18 mouse cellular contexts compared by ENCODE assay signal in the genomic region with DNA sequence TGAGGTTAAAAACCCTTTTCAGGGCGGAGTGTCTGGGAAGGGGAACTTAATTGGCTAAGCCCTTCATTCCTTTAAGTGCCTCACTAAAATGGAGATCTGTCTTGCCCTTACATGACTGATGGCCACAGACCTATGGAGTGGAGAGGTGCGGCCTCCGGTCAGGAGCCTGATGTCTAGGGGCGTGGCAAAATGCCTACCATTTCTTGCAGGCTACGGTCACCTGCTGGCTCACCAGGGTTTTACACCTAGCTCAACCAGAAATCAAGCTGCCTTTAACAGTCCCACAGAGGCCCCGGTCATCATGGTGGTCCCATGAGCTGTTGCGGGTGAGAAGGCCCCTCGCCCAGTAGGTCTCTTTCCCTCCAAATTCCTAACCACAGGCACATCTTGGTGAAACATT.
A peak's percentile ranks its signal among the peaks of the same experiment; 100 is the strongest.
DNase-seq lines count a peak whose midpoint lies in the region; TF ChIP-seq lines count a peak whose summit lies in the region.
"Had no signal": no experiment of that assay in that cellular context is flagged by ENCODE, and none has a peak within 500 bp of the region (broad histone marks: within the 10 kb centered on the region; RNA-seq: fewer than 3 reads in every experiment).

No protein-coding gene starts in this region.

- no peak overlapping the region for H3K4me2 ChIP-seq in CH12.LX (ENCODE audit: insufficient read depth, low read depth, poor library complexity, severe bottlenecking)
- H3K4me2 ChIP-seq: embryonic facial prominence, embryonic 15.5 days; midbrain, embryonic 15.5 days; neural tube, embryonic 12.5 days; stomach, embryonic 15.5 days had no signal

- no peaks in the 10 kb centered on the region for H3K79me2 ChIP-seq in CH12.LX (replicated peaks; ENCODE audit: control insufficient read depth, extremely low read depth, insufficient read depth, poor library complexity, severe bottlenecking)

- H3K4me3 ChIP-seq in CH12.LX (replicated peaks in 1 of 3; ENCODE audit: low read depth in 2 of 3, low read length in 2 of 3, poor library complexity in 1 of 3): no peak overlapping the region
- no peak overlapping the region for H3K4me3 ChIP-seq in ES-Bruce4 (ENCODE audit: low read depth, low read length)
- no peak overlapping the region for H3K4me3 ChIP-seq in small intestine, adult 2 months (ENCODE audit: low read depth, low read length)
- H3K4me3 ChIP-seq: embryonic facial prominence, embryonic 15.5 days; heart, embryonic 10.5 days; midbrain, embryonic 15.5 days; neural tube, embryonic 12.5 days; stomach, embryonic 15.5 days had no signal

- dilution Hi-C loops in CH12.LX (cut with MboI; ENCODE audit: extremely low pct_ligation_motif_present, extremely low pct_unique_long_range_greater_than_20kb, low sequenced_read_pairs): no loop called here

- peak in 1 of 2 experiments; percentile 60; a peak in 2 of 4 replicates for TF ChIP-seq CTCF in CH12.LX (conservative IDR thresholded peaks at IDR 0.05 in 1 of 2, IDR thresholded peaks at IDR 0.05 in 1 of 2; ENCODE audit: low read depth in 2 of 2, low read length in 2 of 2)
- TF ChIP-seq CTCF in ES-Bruce4 (IDR thresholded peaks at IDR 0.05; ENCODE audit: low read depth, low read length): peak; percentile 64
- TF ChIP-seq CTCF in small intestine, adult 2 months (IDR thresholded peaks at IDR 0.05; ENCODE audit: extremely low read depth, insufficient read length, insufficient replicate concordance, low read depth, low read length): peak; percentile 44; the same call in 1 of the 2 replicates

- DNase-seq in kidney, postnatal 4 days: peak; percentile 23 to 31
- DNase-seq in kidney, adult 18-20 months: no peak
- no peak for DNase-seq in CH12.LX (ENCODE audit: extremely low read depth)
- DNase-seq in adrenal gland, adult 18-20 months (ENCODE audit: low spot score in 2 of 2): no peak
- no peak for DNase-seq in lung, postnatal 14 days
- DNase-seq: adrenal gland, postnatal 14 days; cerebellum, adult 9-10 months; kidney, adult 11 months; layer of hippocampus, adult 9-11 months; thymus, adult 18-20 months; thymus, postnatal 4 days had no signal

- no peak for TF ChIP-seq EP300 in CH12.LX (IDR thresholded peaks at IDR 0.05; ENCODE audit: low read length)
- no peak for TF ChIP-seq EP300 in ES-Bruce4 (IDR thresholded peaks at IDR 0.05; ENCODE audit: insufficient read depth, low read depth, low read length)

- H3K9ac ChIP-seq in CH12.LX (ENCODE audit: insufficient read depth, low read depth) (no peak overlapping the region), ES-Bruce4 (ENCODE audit: low read depth, poor library complexity, severe bottlenecking) (no peak overlapping the region)
- H3K9ac ChIP-seq: embryonic facial prominence, embryonic 15.5 days; midbrain, embryonic 15.5 days; neural tube, embryonic 12.5 days; stomach, embryonic 15.5 days had no signal

- TF ChIP-seq RAD21 in CH12.LX (IDR thresholded peaks at IDR 0.05; ENCODE audit: low read depth, low read length): peak; percentile 56

- H3K9me3 ChIP-seq in CH12.LX (replicated peaks; ENCODE audit: low read length) (no peaks in the 10 kb centered on the region), ES-Bruce4 (replicated peaks; ENCODE audit: control insufficient read depth, insufficient read depth, low read length, poor library complexity, severe bottlenecking) (no peaks in the 10 kb centered on the region)
- H3K9me3 ChIP-seq: embryonic facial prominence, embryonic 15.5 days; heart, embryonic 10.5 days; midbrain, embryonic 15.5 days; neural tube, embryonic 12.5 days; stomach, embryonic 15.5 days had no signal

- H3K27ac ChIP-seq in CH12.LX (ENCODE audit: insufficient read depth, low read depth) (no peak overlapping the region), ES-Bruce4 (ENCODE audit: insufficient read depth, low read length) (no peak overlapping the region)
- H3K27ac ChIP-seq in small intestine, adult 2 months (ENCODE audit: insufficient read depth, low read depth, low read length): no peak overlapping the region
- H3K27ac ChIP-seq: embryonic facial prominence, embryonic 15.5 days; midbrain, embryonic 15.5 days; neural tube, embryonic 12.5 days; stomach, embryonic 15.5 days had no signal

- WGBS in small intestine, adult 2 months: 45% methylated on average over 8 of the region's 8 CpGs

- H3K27me3 ChIP-seq in CH12.LX (replicated peaks): peaks cover 43% of the 10 kb centered on the region
- H3K27me3 ChIP-seq in ES-Bruce4 (ENCODE audit: control insufficient read depth, insufficient read depth, low read length, poor library complexity, severe bottlenecking): no peaks in the 10 kb centered on the region
- no peaks in the 10 kb centered on the region for H3K27me3 ChIP-seq in small intestine, adult 2 months (ENCODE audit: control insufficient read depth, insufficient read depth, low read length)
- H3K27me3 ChIP-seq: embryonic facial prominence, embryonic 15.5 days; midbrain, embryonic 15.5 days; neural tube, embryonic 12.5 days; stomach, embryonic 15.5 days had no signal

- H3K36me3 ChIP-seq in CH12.LX (replicated peaks in 1 of 2; ENCODE audit: control insufficient read depth in 1 of 2, insufficient read depth in 1 of 2, low read length in 1 of 2) (no peaks in the 10 kb centered on the region), ES-Bruce4 (ENCODE audit: control insufficient read depth, insufficient read depth, low read length, poor library complexity, severe bottlenecking) (no peaks in the 10 kb centered on the region)
- H3K36me3 ChIP-seq in small intestine, adult 2 months (ENCODE audit: control insufficient read depth, insufficient read depth, low read length): no peaks in the 10 kb centered on the region
- H3K36me3 ChIP-seq: embryonic facial prominence, embryonic 15.5 days; heart, embryonic 10.5 days; midbrain, embryonic 15.5 days; neural tube, embryonic 12.5 days; stomach, embryonic 15.5 days had no signal

- peaks cover 0 to 2% of the 10 kb centered on the region in 2 experiments; a peak in 1 of 4 replicates for H3K4me1 ChIP-seq in CH12.LX (ENCODE audit: control insufficient read depth in 1 of 2, insufficient read depth in 2 of 2)
- H3K4me1 ChIP-seq in ES-Bruce4 (ENCODE audit: control insufficient read depth, insufficient read depth, low read length): no peaks in the 10 kb centered on the region
- no peaks in the 10 kb centered on the region for H3K4me1 ChIP-seq in small intestine, adult 2 months (ENCODE audit: control insufficient read depth, insufficient read depth, insufficient read length, low read length)
- H3K4me1 ChIP-seq: midbrain, embryonic 15.5 days; neural tube, embryonic 12.5 days; stomach, embryonic 15.5 days had no signal

- in situ Hi-C loops in CH12.LX (cut with MboI; ENCODE audit: low pct_ligation_motif_present, low pct_unique_long_range_greater_than_20kb, low sequenced_read_pairs): no loop called here

- TF ChIP-seq POLR2A in CH12.LX (IDR thresholded peaks at IDR 0.05; ENCODE audit: low read depth, low read length): no peak
- no peak for TF ChIP-seq POLR2A in ES-Bruce4 (IDR thresholded peaks at IDR 0.05; ENCODE audit: insufficient read depth, low read length)
- TF ChIP-seq POLR2A in small intestine, adult 2 months (IDR thresholded peaks at IDR 0.05; ENCODE audit: low read depth, low read length): no peak

TF ChIP-seq in CH12.LX, 34 proteins besides CTCF, POLR2A, EP300 and RAD21:
- TF ChIP-seq JUND (conservative IDR thresholded peaks at IDR 0.05; ENCODE audit: low read depth, low read length) (no peak), MAX (IDR thresholded peaks at IDR 0.05; ENCODE audit: low read length) (no peak), MAZ (IDR thresholded peaks at IDR 0.05; ENCODE audit: low read depth, low read length) (no peak), SMC3 (IDR thresholded peaks at IDR 0.05; ENCODE audit: low read depth, low read length) (peak; percentile 53), ZC3H11A (IDR thresholded peaks at IDR 0.05; ENCODE audit: low read depth, low read length) (no peak)

Comparison
In these comparisons a context has a peak if more than half of its experiments do, and no peak if none do; other contexts are left out.
1. DNase-seq: peak in kidney, postnatal 4 days (2 of 2); none in kidney, adult 18-20 months (single experiment), CH12.LX (single experiment), adrenal gland, adult 18-20 months (0 of 2) and lung, postnatal 14 days (single experiment).